Mouse (Mus musculus): Measurements from ENCODE around the gene Gm5129. TPM values are rescaled to one million over a fixed set of nuclear protein-coding genes. Genes with fewer than 3 reads are reported as not detected.
"Not testable (repeated sequence)": the region's sequence is repeated elsewhere in the genome, so short reads cannot be mapped to it uniquely, and the experiment has no call there.

Gm5129 gene
- not detected for total RNA-seq (2021)
- long read RNA-seq, experiment 1, partial matches to known transcripts, result 0 of 1 reads
- long read RNA-seq, experiment 1, other reads (novel, unspliced or antisense), result 0 of 1 reads
- long read RNA-seq, experiment 2, result 0 reads

DNA sequence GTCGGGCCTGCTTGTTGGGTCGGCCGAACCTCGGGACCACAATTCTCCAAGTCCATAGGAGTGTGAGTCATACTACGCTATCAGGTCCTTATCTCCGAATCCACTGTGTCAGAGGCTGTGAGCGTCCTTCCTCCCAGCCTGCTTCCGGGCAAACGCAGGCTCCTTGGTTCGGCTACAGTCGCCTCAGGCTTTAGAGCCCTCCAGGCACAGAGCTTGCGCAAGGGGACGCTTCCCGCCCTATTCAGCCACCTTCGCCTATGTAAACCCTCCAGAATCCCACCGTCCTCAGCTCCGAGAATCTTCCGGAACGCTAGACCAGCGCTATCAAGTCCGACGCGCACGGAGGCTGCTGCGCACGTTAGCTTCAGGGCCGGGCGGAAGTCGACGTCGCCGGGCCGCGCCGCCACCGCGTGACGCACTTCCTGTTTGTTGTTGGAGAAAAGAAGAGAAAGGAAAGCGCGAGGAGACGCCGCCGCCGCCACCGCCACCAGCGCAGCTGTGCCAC, at the start of gene Gm5129, which contains the start of gene Dnajb6:
Gm5129 (minus strand) TSS at position 380 of the 505 bp plus-strand sequence.
Dnajb6 (plus strand) TSS at position 132 of the 505 bp plus-strand sequence.
- intact Hi-C loops (cut with DNase I), result loop anchor here (5.0 kb wide), 1 partner anchor 168 kb away; the partner anchor contains the start of gene Ube3c

DNA sequence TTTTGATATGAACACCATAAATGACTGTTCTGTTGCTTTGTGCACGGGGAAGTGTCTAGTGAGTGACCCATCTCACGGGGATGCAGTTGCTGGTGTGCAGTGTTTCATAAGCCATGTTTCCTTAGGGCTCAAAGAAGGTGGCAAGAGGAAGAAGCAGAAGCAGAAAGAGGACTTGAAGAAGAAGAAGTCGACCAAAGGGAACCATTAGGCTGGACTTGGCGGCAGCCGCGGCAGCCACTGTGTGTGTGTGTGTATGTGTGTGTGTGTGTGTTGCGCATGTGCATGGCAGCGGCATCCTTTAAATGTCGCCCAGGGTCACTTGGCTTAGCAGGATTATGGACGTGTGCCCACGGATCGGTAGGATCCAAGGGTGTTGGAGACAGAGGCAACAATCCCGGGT, 49.2 kb upstream of the Gm5129 start:
- intact Hi-C loops (cut with DNase I); DNase-seq: not testable (repeated sequence)

More for the DNA sequence above, at the start of gene Gm5129, which contains the start of gene Dnajb6:
- peak; percentile 96 to 99 for DNase-seq

DNA sequence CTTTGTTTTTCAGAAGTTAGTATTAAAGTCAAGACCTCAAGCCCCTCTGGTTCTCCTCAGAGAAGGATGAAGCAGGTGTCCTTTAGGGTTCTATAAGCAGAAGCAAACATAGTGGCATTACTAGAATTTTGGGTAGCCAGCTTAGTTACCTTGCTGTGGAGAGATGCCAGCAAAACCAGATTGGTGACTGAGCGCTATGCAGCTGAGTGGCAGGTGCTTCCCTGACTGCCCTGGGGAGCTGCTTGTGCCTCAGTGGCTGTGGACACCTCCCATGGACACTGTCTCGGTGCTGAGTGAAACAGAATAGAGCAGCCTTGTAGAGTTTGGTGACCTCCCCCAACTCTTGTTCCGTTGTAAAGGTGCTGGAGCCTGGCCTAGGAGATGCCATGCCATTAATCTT, 46.5 kb upstream of the Gm5129 start:
- intact Hi-C loops (cut with DNase I), result no loop called here
- DNase-seq, result no peak

DNA sequence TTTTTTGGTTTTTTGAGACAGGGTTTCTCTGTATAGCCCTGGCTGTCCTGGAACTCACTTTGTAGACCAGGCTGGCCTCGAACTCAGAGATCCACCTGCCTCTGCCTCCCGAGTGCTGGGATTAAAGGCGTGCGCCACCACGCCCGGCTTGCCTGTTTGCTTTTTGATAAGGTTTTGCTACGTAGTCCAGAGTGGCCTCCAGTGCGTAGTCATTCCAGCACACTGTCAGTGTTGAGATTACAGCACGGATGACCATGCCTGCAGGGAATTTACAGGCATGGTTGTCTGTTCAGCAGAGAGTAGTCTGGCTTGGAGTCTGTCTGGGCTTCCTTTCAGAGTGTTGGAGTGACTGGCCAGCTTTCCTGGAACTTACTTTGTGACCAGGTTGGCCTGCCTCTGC, 44.0 kb upstream of the Gm5129 start:
- intact Hi-C loops (cut with DNase I); DNase-seq: not testable (repeated sequence)

DNA sequence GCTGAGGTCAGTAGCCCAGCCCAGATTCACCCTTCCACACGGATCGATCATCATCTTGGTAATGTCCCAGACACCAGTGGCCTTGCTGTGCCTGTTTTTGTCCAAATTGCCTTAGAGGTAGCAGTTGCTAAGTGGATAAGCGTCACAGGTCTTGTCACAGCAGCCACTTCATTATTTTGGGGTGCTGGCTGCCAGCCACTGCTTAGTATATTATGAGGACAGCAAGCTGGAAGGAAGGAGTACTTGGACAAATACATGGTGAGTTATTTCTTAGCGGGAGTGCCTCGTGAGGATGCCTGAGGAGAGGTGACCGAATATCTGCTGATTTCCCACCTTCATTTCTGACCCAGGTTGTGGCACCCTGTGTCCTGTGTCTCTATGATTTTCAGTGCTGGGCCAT, 42.3 kb upstream of the Gm5129 start:
- intact Hi-C loops (cut with DNase I), result no loop called here
- DNase-seq, result no peak

DNA sequence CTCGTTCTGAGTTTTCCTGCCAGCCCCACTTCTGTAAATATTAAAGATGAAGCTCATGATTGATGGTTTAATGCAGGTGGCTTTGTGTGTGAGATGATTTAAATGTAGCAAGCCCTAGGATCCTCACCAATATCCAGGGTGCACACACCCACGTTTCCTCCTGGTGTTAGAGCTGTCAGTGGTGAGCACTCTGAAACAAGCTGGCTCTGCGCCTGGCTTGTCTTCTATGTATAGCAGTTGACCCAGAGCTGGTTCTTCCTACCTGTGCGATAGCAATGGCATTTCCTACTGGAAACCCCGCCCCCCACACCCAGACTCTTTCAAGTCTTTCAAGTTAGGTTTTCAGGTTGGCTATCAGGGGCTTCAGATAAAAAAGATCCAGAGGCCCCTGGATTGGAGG, 39.7 kb upstream of the Gm5129 start:
- peak in 1 of 2 experiments; percentile 48 for DNase-seq
- intact Hi-C loops (cut with DNase I), result no loop called here

DNA sequence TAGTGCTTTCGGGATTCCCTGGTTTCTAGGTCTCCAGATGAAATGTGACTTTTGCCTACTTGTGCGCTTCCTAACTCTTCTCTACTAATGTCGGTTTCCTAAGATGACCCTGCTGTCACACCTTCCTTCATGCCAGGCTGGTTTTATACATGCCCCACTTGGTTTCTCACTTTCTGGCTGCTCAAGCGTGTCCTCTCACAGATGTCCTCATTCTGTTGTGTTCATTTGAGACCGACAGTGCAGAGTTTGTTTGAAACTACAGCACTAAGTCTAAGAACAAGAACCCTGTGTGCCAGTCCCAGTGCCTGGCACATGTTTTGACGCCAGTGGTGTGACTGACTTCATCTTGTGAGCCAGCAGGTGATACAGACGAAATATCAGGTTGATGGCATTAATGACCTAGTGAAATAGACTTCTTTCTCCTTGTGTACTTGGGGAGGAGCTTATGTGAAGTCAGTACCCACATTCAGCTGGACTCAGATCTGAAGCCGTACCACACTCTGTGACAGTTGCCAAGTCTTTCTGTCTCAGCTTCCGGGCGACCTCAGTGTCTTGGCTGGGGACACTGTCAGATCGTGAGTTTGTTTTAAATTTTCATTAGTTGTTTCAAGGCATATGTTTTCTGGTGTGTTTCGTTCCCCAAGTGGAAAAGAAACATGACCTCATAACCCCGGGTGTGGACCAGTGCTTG, 37.9 kb upstream of the Gm5129 start:
- no peak for DNase-seq
- intact Hi-C loops (cut with DNase I), result loop anchor here (5.0 kb wide), 1 partner anchor 239 kb away; the partner anchor contains the start of gene Il6

DNA sequence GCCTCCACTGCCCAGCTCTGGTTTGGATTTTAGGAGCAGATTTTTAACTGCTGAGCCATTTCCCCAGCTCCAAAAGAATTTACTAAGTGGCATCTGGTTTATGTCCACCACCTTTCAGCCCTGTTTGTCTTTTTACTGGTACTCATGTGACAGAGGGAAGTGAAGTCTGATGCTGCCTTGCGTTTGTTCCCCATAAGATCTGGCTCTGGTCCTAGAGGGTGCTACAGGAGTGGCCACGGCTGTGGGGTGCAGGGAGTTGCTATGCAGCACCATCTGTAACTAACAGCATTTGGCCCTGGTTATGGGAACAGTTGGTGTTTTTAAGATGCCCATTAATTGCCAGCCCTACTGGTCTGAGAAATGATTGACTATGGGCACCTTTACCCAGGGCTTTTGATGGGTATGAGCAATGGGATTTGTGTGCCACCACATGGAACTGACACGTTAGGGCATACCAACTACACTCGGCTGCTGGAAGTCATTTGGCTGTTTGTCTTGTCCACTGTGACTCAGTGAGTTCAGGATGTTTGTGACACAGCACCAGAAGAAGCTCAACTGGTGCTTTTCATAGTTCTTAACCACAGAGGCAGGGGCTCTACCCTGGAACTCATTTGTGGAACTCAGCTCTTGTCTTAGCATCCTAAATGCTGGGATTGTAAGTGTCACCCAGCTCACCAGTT, 37.1 kb upstream of the Gm5129 start:
- DNase-seq, result no peak

DNA sequence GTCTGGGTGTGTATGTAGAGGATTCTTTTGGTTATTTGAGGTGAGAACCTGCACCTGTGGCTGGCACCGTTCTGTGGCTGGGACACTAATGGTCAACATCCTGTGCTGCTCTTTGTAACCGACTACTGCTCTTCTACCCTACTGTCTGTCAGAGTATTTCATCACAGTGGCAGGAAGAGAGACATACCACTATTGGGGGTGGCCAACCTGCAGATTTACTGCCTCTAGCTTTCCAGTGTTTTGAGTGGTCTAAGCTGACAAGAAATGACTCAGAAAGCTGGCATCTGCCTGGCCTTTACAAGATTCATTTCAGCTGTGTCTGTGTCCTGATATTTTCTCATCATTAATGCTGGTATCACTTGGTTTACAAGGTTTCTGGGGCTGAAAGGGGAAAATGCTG, 36.3 kb upstream of the Gm5129 start:
- intact Hi-C loops (cut with DNase I), result loop anchor here (5.0 kb wide), 1 partner anchor 240 kb away; the partner anchor contains the start of gene Il6
- DNase-seq, result no peak

More for the DNA sequence above, 37.1 kb upstream of the Gm5129 start:
- intact Hi-C loops (cut with DNase I), result loop anchor here (5.0 kb wide), 1 partner anchor 240 kb away; the partner anchor contains the start of gene Il6

DNA sequence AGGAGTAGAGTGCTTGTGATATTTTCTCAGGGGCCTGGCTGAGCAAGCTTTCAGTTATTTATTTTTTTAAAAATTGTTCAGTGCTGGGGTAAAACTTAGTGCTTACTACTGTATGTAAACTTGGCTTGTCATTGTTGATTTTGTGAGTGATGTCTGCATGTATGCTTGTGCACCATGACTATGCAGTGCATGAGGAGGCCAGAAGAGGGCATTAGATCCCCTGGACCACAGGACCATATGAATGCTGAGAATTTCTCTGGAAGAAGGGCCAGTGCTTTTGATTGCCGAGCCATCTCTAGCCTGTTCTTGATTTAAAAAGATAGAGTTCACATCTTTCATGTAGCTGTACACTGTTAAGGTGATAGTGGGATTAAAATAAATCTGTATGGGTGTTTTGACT, 35.2 kb upstream of the Gm5129 start:
- no peak for DNase-seq
- intact Hi-C loops (cut with DNase I), result loop anchor here (5.0 kb wide), 1 partner anchor 241 kb away; the partner anchor contains the start of gene Il6

DNA sequence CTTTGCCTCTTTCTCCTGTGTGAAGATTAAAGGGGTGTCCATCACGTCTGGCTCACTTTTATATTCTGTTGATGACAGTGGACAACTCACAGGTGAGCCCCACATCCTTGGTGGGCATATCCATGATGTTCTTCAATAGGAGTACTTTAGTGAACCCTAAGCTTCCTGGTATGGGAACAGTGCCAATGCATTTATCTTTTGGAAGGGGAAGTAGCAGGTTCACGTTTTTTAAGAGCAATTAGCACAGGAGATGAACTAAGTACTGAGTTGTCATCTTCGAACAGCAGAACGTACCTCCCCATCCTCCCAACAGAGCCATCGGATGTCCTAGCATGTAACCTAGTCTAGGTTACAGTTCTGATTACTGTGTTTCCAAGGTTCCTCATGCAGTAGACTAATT, 23.6 kb upstream of the Gm5129 start:
- no peak for DNase-seq
- intact Hi-C loops (cut with DNase I), result no loop called here

DNA sequence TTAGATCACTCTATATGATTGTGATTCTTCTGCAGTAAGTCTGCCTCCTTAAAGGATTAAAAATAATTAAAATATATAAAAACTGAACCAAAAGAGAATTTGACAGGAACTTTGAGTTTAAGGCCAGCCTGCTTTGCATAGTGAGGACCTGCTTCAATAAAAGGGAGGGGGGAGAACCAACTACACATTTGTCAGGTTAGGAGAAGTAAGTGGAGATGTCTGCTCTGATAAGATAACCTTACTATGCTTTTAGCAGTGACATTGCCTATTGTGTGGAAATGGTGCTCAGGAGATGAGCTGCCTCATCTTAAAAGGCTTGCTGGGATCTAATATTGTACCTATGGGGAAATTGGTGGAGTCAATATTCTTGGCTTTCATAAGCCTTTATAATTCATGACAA, 17.2 kb upstream of the Gm5129 start:
- no peak for DNase-seq
- intact Hi-C loops (cut with DNase I), result no loop called here

DNA sequence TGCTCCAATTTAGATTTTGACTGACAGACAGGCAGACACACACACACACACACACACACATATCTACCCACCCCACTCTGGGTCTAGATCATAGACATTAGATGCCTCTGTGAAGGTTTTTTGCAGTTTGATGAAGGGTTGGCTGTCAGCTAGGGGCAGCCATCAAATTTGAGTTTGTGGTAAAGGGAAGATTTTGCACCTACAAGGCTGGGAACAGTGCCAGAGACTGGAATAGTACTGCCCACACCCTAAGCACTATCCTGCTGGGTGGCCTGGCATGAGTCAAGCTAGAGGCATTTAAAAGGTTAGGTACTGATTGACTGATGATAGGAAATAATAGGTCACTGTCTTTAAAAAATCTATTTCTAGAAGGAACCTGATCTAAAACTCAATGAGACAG, 15.6 kb upstream of the Gm5129 start:
- intact Hi-C loops (cut with DNase I), result no loop called here
- DNase-seq, result peak in 1 of 2 experiments; percentile 23

DNA sequence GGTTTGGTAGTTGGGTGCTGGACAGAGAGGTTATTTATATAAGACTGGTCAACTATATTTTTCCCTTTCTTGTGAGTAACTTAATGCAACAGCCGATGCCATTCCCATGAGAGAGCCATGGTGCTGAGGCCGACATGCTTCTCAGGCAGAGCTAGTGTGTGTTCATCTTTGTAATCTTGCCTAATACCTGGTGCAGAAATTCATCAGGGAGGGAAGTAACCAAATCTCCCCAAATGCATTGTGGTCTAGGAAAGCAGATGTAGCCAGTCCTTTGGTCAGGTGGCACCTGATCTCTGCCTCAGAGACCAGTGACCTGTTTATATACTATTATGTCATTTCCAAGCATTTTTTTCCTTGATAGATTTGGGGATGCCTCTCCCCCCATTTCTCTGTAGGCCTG, 11.9 kb upstream of the Gm5129 start:
- no peak for DNase-seq
- intact Hi-C loops (cut with DNase I), result no loop called here

DNA sequence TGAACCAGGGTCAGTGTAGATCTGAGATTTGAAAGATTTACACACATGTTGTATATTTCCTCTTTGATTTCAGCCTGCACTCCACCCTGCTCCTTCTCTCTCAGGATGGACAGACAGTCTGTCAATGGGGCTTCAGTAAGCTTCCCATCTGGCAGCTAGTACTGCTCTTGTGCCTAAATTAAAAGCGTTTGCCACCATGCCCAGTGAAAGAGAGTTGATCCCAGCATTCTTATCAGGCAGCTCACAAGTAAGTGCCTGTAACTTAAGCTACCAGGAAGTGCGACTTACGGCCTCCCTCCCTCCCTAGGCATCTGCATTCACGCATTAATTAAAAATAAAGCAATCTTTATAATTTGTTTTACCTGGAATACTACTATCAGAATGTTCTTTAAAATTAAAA, 5.4 kb upstream of the Gm5129 start:
- intact Hi-C loops (cut with DNase I), result no loop called here
- DNase-seq, result peak in 1 of 2 experiments; percentile 16

DNA sequence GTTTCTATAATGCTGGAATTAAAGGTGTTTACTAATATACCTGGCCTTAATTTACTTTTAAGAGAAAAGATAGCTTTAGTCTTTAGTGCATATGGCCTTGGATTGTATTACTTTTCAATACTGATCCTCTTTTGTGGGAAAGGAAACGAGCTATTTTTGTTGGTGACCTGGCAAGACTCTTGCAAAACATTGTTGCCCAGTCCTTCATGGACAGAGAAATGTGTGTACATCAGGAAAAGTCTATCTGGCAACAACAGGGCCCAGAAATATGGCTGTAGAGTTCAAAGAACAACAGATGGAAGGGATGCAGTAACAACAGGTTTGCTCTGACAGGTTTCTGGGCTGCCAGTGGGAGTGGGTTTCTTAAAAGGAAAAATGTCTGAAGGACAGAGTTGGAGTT, 4.9 kb upstream of the Gm5129 start:
- no peak for DNase-seq
- intact Hi-C loops (cut with DNase I), result no loop called here

DNA sequence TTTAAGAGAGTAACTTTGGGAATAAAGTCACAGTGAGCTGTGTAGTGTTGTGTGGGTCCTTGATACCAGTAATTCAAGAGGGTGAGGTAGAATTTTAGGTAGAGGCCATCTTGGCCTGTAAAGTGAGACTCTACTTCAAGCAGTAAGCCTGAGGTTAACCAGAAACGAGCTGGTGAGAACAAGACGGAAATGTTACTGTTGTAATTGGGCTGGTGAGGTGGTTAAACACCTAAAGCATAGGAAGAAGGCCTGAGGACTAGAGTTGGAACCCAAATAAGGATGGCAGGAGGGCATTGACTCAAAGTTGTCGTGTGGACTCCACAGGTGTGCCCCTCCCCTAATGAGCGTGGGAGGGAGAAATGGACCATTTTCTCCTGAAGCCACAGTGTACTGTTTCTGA, 2.3 kb upstream of the Gm5129 start:
- intact Hi-C loops (cut with DNase I), result loop anchor here (5.0 kb wide), 1 partner anchor 171 kb away; the partner anchor contains the start of gene Ube3c
- no peak for DNase-seq

DNA sequence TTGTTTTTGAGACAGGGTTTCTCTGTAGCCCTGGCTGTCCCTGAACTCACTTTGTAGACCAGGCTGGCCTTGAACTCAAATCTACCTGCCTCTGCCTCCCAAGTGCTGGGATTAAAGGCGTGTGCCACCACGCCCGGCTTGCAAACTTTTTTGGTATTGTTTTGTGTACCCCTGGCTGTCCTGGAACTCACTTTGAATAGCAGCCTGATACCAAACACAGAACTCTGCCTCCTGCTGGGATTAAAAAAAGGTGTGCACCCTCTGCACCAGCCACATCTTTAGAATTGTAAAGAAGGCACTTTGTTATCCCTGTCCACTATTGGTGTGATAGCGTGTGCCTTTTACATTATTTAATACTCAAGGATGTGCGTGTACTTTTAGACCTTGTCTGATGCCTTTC, 1.7 kb upstream of the Gm5129 start:
- no peak for DNase-seq
- intact Hi-C loops (cut with DNase I), result loop anchor here (5.0 kb wide), 1 partner anchor 170 kb away; the partner anchor contains the start of gene Ube3c

DNA sequence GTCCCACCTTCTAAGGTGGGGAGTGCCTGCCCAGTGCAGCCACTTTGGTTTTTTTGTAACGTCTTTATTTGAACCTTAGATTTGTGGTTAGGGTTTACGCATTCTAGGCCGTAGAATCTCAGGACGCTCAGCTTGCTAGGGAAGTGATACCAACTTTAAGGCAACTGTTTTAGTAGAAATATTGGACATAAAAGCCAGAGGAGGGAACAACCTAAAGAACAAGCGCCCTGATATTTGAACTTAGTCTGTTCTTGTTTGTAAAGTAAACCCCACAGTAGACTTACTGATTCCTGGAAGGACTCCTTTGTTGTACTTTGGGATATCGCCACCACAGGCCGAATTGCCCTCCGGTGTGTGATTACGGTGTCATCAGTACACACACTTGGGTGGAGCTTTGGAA, 1.2 kb upstream of the Gm5129 start:
- intact Hi-C loops (cut with DNase I), result loop anchor here (5.0 kb wide), 1 partner anchor 170 kb away; the partner anchor contains the start of gene Ube3c
- no peak for DNase-seq

DNA sequence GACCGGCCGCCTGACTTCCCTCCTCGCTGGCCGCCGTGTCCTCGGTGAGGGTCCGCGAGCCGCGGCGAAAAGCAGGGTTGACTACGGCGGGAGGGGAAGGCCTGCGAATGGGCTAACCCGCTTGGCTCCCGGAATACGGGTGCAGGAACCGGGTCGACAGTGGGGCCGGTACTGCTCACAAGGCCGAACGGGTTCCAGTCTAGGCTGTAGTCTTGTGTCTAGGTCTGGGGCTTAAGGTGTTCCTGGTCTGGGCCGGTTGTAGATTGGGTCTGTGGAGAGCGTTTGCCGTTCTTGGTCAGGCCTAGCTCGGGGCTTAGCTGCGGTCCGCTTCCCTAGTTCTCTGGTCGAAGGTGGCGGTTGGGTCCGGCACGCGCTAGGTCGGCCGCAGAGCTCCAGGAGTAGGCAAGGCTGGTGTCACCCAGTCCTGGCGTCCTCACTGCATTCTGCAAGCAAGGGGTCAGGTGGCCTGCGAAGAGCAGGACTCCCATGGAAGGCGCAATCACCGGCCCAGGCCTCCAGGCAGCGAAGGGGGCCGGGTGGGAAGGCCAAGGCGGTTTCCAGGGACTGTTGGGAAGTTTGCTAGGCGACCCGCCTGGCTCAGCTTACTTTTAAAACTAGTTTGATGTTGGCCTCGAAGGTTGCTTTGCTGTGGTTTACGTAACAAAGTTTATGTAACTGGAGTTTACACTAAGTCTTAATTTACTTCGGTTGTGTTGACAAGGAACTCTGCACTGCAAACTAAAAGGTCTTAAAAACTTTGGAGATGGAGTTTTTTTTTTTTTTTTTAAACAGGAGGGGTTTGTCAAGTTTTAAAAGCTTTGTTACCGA, 551 bp upstream of the Gm5129 start:
- intact Hi-C loops (cut with DNase I), result loop anchor here (5.0 kb wide), 1 partner anchor 169 kb away; the partner anchor contains the start of gene Ube3c
- peak; percentile 60 to 66 for DNase-seq
